Mouse (Mus musculus) adrenal gland, postnatal 10 days (tissue): ENCODE data around the gene Prkcsh. TPM values are rescaled to one million over a fixed set of nuclear protein-coding genes. Genes with fewer than 3 reads are reported as not detected.
A peak's percentile ranks its signal among the peaks of the same experiment; 100 is the strongest.

Experiments
- DNase-seq: peaks from one replicate; pipeline ENCODE4 v3.0.0; 2021; ENCODE audit warnings: mixed read lengths
- total RNA-seq, 2 experiments: library from RNA; stranded (reverse); gene quantifications; 2 replicates each; pipeline ENCODE4 v1.2.3; 2021

Gene Prkcsh
- total RNA-seq, 2 experiments from 2014 or later: 116 to 119 TPM

- no peak for DNase-seq
Observed at GRCm38 (mm10) chr9:21983911-21984310, 18.7 kb upstream of the Prkcsh start.

DNA sequence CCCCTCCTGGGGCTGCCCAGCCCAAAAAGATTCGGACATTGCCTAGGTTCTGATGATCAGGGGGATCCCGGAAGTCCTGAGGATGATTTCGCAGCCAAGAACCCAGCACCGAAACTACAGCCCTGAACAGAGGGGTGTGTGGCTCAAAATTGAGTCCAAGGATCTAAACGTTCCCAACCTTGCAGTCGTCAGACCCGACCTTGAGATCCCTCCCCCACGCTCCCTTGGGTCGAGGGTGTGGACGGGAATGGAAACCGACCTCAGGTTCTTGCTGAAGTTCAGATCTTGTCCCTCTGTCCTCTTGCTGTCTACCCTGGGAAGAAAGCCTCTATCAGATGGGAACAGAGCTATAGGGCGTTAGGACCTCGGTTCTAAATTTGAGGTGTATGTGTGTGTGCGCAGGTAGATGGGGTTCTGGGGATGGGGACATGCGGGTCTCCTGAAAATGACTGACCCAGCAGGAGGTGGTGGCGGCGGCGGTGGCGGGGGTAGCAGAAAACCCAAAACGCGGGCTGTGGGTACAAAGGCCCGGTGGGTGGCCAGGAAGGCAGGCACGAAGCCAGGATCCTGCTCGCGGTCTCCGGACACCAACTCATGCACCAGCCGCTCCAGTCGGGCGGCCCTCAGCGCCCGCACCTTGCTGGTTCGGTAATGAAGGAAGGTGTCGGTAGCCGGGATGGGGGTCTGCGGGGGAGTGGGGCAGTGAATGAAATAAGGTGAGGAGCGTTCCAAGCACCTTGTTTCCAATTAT, 14.8 kb upstream of the Prkcsh start:
- DNase-seq: peak; percentile 61

- DNase-seq: peak; percentile 47
Observed at GRCm38 (mm10) chr9:21988421-21989101, 14.0 kb upstream of the Prkcsh start.

GRCm38 (mm10) chr9:21989230-21990110, 13.1 kb upstream of the Prkcsh start, which contains the start of gene Rgl3:
TSS of gene Rgl3 (minus strand) at chr9:21989446.
- DNase-seq: peak; percentile 87

DNA sequence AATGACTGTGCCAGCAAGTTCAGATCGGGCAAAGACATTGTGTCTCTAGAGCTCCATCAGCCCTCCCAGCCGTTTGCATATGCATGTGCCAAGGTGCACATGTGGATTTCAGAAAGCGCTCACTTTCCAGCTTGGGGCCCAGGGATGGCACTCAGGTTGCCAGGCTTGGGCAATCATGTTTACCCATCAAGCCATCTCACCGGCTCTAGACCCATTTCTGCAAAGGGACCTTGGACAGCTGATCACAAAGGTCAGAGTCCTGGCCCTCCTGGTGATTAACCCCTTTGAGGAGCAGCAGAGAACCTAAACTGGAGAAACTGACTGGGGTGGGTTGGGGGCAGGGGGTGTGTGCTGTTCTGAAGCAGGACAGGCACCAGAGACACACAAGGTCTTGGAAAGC, 10.4 kb upstream of the Prkcsh start:
- DNase-seq: no peak

DNA sequence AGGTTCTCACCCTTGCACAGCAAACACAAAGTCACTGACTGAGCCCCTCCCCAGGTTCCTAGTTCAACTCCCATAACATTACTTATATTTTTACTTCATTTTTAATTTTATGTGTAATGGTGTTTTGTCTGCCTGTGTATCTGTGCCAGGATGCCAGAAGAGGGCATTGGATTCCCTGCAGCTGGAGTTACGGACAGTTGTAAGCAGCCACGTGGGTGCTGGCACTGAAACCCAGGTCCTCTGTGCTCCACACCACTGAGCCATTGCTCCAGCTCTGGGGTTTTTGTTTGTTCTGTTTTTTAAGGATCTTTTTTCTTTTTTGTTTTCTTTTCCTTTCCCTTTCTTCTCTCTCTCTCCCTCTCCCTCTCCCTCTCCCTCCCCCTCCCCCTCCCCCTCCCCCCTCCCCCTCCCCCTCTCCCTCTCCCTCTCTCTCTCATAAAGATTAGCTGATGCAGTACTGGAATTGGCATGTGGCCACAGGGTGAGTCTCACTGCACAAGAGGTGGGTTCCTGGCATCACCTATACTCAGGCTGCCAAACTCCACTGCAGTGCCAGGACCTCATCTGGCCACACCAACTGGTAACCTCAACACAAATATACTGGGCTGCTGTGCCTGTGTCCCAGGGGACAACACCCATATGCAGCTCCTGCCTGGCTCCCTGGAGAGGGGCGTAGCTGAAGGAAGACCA, 6.3 kb upstream of the Prkcsh start:
- DNase-seq: no peak

DNA sequence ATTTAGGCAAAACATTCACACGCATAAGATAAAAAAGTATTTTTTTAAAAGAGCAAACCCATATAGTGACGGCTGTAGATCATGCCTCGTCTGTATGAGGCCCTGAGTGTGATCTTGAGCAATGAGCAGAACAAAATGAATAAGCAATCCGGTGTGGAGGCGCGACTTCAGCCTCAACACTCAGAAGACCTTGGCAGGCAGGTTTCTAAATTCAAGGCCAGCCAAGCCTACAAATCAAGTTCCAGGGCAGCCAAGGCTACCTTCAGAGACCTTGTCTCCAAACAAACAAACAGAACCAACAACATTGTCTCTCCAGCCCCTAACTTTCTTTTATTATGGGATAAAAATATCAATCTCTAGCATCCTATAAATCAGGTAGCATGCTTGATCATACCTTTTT, 2.3 kb upstream of the Prkcsh start:
- peak; percentile 49 for DNase-seq

DNA sequence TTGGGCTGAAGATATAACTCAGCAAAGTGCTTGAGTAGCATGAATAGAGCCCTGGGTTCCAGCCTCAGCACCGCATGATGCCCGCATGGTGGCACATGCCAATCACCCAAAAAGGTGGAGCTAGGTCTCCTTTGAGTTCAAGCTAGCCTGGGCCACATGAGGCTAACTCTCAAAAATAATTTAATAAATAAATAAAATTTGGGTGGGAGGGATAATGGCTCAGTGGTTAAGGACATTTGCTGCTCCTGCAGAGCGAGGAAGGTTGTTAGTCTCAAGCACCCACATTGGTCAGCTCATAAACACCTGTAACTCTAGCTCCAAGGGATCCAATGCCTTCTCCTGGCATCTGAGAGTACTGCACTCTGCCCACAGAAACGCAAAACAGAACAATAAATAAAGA, 973 bp upstream of the Prkcsh start:
- DNase-seq: no peak

GRCm38 (mm10) chr9:22003163-22003554, 553 bp downstream of the Prkcsh start:
- no peak for DNase-seq

DNA sequence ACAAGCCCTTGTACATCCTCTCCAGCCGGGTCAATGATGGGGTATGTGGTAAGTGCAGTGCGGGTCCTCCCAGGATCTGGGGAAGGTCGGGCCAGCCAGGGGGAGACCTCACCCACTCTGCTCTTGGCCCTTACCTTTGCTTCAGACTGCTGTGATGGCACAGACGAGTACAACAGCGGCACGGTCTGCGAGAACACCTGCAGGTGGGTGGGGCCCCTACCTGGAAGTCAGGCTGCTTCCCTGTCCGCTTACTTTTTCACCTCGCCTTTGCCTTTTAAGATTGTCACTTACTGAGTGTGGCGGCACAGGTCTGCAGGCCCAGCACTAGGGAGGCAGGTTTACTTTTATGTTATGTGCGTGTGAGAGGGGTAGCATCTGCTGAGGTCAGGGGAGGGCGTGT, 1.9 kb downstream of the Prkcsh start:
- no peak for DNase-seq

DNA sequence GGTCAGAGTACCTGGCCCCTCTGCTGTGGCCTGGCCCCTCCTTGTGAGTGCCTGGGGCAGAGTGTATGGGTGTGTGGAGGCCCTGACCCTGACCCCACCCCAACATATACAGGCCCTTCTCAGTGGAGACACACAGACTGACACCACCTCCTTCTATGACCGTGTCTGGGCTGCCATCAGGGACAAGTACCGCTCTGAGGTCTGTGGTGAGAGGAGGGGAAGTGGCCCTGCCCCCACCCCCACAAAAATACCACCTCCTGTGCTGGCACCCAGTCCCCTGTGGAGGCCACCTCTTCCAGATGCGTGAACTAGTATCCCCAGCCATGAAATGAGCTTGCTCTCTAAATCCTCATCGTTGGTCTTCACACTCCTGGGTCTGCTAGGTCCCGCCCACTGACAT, 8.4 kb downstream of the Prkcsh start:
- DNase-seq: no peak

- DNase-seq: no peak
Observed at GRCm38 (mm10) chr9:22012731-22013130, 10.1 kb downstream of the Prkcsh start.

DNA sequence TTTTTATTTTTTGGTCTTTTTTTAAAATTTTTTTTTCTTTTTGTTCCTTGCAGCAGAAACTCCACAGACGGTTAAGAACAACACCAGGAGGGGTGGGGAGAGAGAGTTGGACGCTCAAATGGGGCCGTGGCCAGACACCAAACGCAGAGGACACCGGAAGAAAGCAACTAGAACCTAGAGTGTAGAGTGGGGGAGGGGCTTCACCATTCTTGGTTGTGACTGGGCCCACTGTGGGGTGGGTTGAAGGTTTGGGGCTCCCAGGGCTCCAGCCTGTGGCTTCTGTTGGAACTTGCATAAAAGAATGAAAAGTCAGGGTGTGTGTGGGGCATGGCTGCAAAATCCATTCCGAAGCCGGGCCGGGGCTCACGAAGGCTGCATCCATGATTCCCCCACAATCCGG, 13.6 kb downstream of the Prkcsh start:
- no peak for DNase-seq

- no peak for DNase-seq
Observed at GRCm38 (mm10) chr9:22017208-22017825, 14.7 kb downstream of the Prkcsh start.

DNA sequence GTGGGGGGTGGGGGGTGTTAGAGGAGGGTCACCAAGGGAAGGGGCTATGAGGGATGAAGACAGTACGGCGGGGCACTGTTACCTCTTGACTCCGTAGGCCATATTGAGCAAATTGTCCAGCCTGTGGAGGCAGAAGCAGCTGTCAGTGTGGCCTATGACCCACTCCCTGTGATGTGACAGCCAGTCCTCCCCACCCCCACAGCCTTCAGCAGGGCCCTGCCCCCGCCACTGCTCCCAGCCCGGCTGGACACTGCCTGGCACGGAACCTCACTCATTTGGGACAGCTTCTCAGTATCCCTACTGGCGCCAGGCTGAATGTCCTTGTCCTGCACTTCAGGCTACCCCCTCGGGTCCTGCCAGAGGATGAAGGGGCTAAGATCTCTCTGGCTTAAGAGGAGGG, 22.0 kb downstream of the Prkcsh start:
- DNase-seq: no peak

DNA sequence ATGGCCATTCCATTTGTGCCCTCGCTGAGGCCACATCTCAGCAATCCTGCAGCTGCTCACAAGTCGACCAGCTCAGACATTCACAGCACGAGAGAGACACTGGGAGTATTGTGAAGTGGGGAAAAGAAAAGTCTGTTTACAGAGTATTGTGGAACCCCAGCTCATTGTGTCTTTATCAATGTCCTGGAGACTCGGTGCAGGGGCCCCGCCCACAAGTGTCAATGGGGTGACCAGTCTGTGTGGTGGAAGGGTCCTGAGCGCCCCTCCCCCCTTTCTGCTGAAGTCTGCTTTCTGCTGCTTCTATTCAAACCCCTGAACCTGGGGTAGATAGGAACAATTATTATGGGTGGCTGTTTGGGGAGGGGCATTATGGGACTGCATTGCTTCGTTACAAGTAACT, 25.9 kb downstream of the Prkcsh start:
- DNase-seq: no peak

GRCm38 (mm10) chr9:22030386-22030785, 27.8 kb downstream of the Prkcsh start:
- no peak for DNase-seq

GRCm38 (mm10) chr9:22035300-22036044, 32.9 kb downstream of the Prkcsh start:
- DNase-seq: no peak

- peak; percentile 61 for DNase-seq
Observed at GRCm38 (mm10) chr9:22037826-22038225, 35.2 kb downstream of the Prkcsh start.

- no peak for DNase-seq
Observed at GRCm38 (mm10) chr9:22041832-22042231, 39.2 kb downstream of the Prkcsh start.

- DNase-seq: no peak
Observed at GRCm38 (mm10) chr9:22047329-22047728, 44.7 kb downstream of the Prkcsh start.
